Mouse (Mus musculus) cerebellum, postnatal 36 days (tissue): ENCODE results near the gene Wdr19.

Experiments used
- DNase-seq, 2 experiments: peaks; one replicate each; pipeline ENCODE4 v3.0.0; 2021 to 2022; ENCODE audit warnings: mixed read lengths in 2 of 2

Gene Wdr19

GRCm38 (mm10) chr5:65300121-65300520 lies 100.6 kb downstream of the Wdr19 start:
- no peak for DNase-seq

DNA sequence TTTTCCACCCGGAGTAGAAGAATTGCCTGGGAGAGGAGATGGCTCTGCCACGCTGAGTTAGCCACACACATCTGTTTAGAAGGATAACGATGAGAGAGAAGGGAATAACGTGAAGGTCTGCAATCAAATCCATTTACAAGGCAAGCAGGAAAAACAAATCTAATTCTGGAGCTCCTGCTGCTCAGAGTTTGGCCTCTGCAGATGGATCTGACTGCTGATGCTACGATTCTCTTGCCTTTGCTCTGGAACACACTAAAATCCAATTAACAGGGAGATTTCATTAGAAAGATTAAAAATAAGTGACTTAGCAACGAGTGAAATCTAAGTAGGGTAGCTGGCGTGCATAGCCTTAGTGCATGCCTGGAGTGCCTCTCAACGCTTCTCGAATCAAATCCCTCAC lies 106.0 kb downstream of the Wdr19 start:
- DNase-seq, result no peak

- no peak for DNase-seq
Observed at GRCm38 (mm10) chr5:65308208-65308607, 108.7 kb downstream of the Wdr19 start.

- no peak for DNase-seq
Observed at GRCm38 (mm10) chr5:65308866-65309265, 109.4 kb downstream of the Wdr19 start.
